ENCODE assay signal across 2 mouse cellular contexts in the genomic region with DNA sequence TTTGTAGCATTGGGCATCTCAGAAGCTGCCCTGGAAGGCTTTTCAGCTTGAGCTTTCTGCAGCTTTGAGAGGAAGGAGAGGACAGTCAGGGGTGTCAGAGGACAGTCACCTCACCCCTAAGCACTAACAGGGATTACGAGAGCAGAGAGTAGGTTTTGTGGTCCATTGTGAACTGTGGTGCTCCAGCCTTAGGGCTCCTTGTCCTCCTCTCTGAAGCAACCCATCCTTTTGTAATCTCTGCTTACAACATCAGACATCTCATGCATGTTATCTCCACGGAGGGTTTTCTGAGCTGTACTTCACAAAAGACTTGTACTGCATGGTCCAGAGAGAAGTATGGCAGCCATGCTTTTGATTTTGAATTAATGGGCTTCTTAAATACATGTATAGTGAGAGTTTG.
TF ChIP-seq lines count a peak whose summit lies in the region.

No protein-coding gene starts in this region.

TF ChIP-seq in CH12.LX, 34 proteins besides CTCF, POLR2A, EP300 and RAD21 (continued from another document):
- TF ChIP-seq MAFK (IDR thresholded peaks at IDR 0.05; ENCODE audit: insufficient replicate concordance, low read length): no peak

TF ChIP-seq in MEL, 35 proteins besides CTCF, POLR2A, EP300 and RAD21 (continued from another document):
- TF ChIP-seq MEF2A (IDR thresholded peaks at IDR 0.05; ENCODE audit: extremely low read depth, insufficient replicate concordance, low read depth, low read length, poor library complexity, severe bottlenecking) (no peak), POLR2AphosphoS5 (IDR thresholded peaks at IDR 0.05; ENCODE audit: borderline replicate concordance, low read depth, low read length) (no peak), MYB (IDR thresholded peaks at IDR 0.05; ENCODE audit: low read depth, low read length) (no peak), NRF1 (IDR thresholded peaks at IDR 0.05; ENCODE audit: insufficient read depth, low read depth, low read length, poor library complexity, severe bottlenecking) (no peak)
